8 mouse cellular contexts compared by ENCODE assay signal in genomic region chr6:34876835-34877156, GRCm38 (mm10). TPM values are rescaled to one million over a fixed set of nuclear protein-coding genes. Genes with fewer than 3 reads are reported as not detected.
A peak's percentile ranks its signal among the peaks of the same experiment; 100 is the strongest.
DNase-seq lines count a peak whose midpoint lies in the region; ATAC-seq and TF ChIP-seq lines count a peak whose summit lies in the region.

No protein-coding gene starts in this region.

- peak in 1 of 2 experiments; percentile 45; a peak in 2 of 4 replicates for TF ChIP-seq POLR2A in MEL (IDR thresholded peaks at IDR 0.05; ENCODE audit: control insufficient read depth in 1 of 2, insufficient read depth in 1 of 2, low read depth in 1 of 2, low read length in 2 of 2, poor library complexity in 1 of 2)

- H3K9ac ChIP-seq in heart, embryonic 11.5 days (ENCODE audit: low read depth, low read length), result peak overlapping the region; percentile 88
- H3K9ac ChIP-seq in MEL (ENCODE audit: control insufficient read depth, low read depth, low read length, poor library complexity, severe bottlenecking), result peak overlapping the region; percentile 92
- peak overlapping the region; percentile 83 for H3K9ac ChIP-seq in hindbrain, embryonic 13.5 days

- H3K79me2 ChIP-seq in MEL (ENCODE audit: control insufficient read depth, insufficient read depth, low read length, poor library complexity), result peaks cover 13% of the 10 kb centered on the region

- peak overlapping the region; percentile 69 for H3K4me3 ChIP-seq in heart, embryonic 11.5 days (ENCODE audit: low read depth, low read length)
- H3K4me3 ChIP-seq in MEL (ENCODE audit: control insufficient read depth in 1 of 2, insufficient read depth in 1 of 2, low read depth in 2 of 2, low read length in 2 of 2), result peak overlapping the region; percentile 70 to 80
- H3K4me3 ChIP-seq in hindbrain, embryonic 13.5 days, result peak overlapping the region; percentile 60
- H3K4me3 ChIP-seq in midbrain, embryonic 10.5 days, result peak overlapping the region; percentile 62

- peaks cover 40% of the 10 kb centered on the region for H3K4me1 ChIP-seq in heart, embryonic 11.5 days (ENCODE audit: control insufficient read depth, insufficient read depth, low read length)
- peaks cover 5 to 41% of the 10 kb centered on the region in 2 experiments; a peak in 3 of 4 replicates for H3K4me1 ChIP-seq in MEL (ENCODE audit: control insufficient read depth in 1 of 2, insufficient read depth in 2 of 2, low read length in 2 of 2)
- H3K4me1 ChIP-seq in hindbrain, embryonic 13.5 days (replicated peaks), result peaks cover 29% of the 10 kb centered on the region
- H3K4me1 ChIP-seq in midbrain, embryonic 10.5 days, result peaks cover 32% of the 10 kb centered on the region

- intact Hi-C loops in heart, postnatal 10 days (cut with DNase I), result loop anchor here (1.0 to 5.0 kb wide), 3 partner anchors 11 to 364 kb away; partner anchors contain the start of gene Cald1

- no peak for TF ChIP-seq RAD21 in MEL (IDR thresholded peaks at IDR 0.05; ENCODE audit: low read depth, low read length)

- 13% methylated on average over 2 of the region's 2 CpGs for WGBS in heart, embryonic 11.5 days (ENCODE audit: insufficient replicate concordance)
- 56% methylated on average over 2 of the region's 2 CpGs for WGBS in hindbrain, embryonic 13.5 days
- 60% methylated on average over 2 of the region's 2 CpGs for WGBS in midbrain, embryonic 10.5 days

- peak; percentile 27 to 53; a peak in 3 of 4 replicates for TF ChIP-seq EP300 in MEL (IDR thresholded peaks at IDR 0.05; ENCODE audit: low read depth in 1 of 2, low read length in 2 of 2)

- peak overlapping the region; percentile 88; the same call in 1 of the 2 replicates for H3K27ac ChIP-seq in heart, embryonic 11.5 days (ENCODE audit: low read depth, low read length)
- peak overlapping the region; percentile 98 for H3K27ac ChIP-seq in MEL (ENCODE audit: control insufficient read depth, low read depth, low read length)
- H3K27ac ChIP-seq in hindbrain, embryonic 13.5 days, result peak overlapping the region; percentile 90
- H3K27ac ChIP-seq in midbrain, embryonic 10.5 days (replicated peaks), result peak overlapping the region; percentile 89

- no peaks in the 10 kb centered on the region for H3K27me3 ChIP-seq in heart, embryonic 11.5 days (ENCODE audit: control insufficient read depth, insufficient read depth, low read length)
- H3K27me3 ChIP-seq in MEL (ENCODE audit: control insufficient read depth in 1 of 2, insufficient read depth in 2 of 2, low read length in 2 of 2), result no peaks in the 10 kb centered on the region
- no peaks in the 10 kb centered on the region for H3K27me3 ChIP-seq in hindbrain, embryonic 13.5 days
- no peaks in the 10 kb centered on the region for H3K27me3 ChIP-seq in midbrain, embryonic 10.5 days (ENCODE audit: low read depth, poor library complexity, severe bottlenecking)

- no peak for TF ChIP-seq CTCF in MEL (IDR thresholded peaks at IDR 0.05 in 2 of 3, conservative IDR thresholded peaks at IDR 0.05 in 1 of 3; ENCODE audit: control insufficient read depth in 1 of 3, insufficient read depth in 1 of 3, low read depth in 2 of 3, low read length in 3 of 3, poor library complexity in 1 of 3, severe bottlenecking in 1 of 3)

- DNase-seq in heart, postnatal 10 days, result no peak
- peak; percentile 80 for DNase-seq in MEL (ENCODE audit: low read depth, low spot score)
- DNase-seq in midbrain, embryonic 10.5 days (ENCODE audit: low spot score), result no peak
- no peak for DNase-seq in frontal cortex, postnatal 36 days (ENCODE audit: low spot score in 2 of 2)
- no peak for DNase-seq in right cerebral cortex, postnatal 25 days
- DNase-seq in ovary, adult 18-20 months (ENCODE audit: low spot score), result no peak

- ATAC-seq in heart, embryonic 11.5 days (replicated peaks; ENCODE audit: insufficient number of reproducible peaks, low FRiP score, low TSS enrichment), result 0 out of 2 replicates have a peak, but pooled peaks have one; percentile 44
- no peak for ATAC-seq in hindbrain, embryonic 13.5 days (ENCODE audit: low FRiP score)

- no peaks in the 10 kb centered on the region for H3K9me3 ChIP-seq in heart, embryonic 11.5 days (replicated peaks; ENCODE audit: control insufficient read depth, low read length)
- no peaks in the 10 kb centered on the region for H3K9me3 ChIP-seq in MEL (replicated peaks; ENCODE audit: insufficient read depth, low read length)
- H3K9me3 ChIP-seq in hindbrain, embryonic 13.5 days, result no peaks in the 10 kb centered on the region
- no peaks in the 10 kb centered on the region for H3K9me3 ChIP-seq in midbrain, embryonic 10.5 days (replicated peaks)

- peak overlapping the region; percentile 78 for H3K4me2 ChIP-seq in heart, embryonic 11.5 days
- peak overlapping the region; percentile 71 for H3K4me2 ChIP-seq in hindbrain, embryonic 13.5 days

- H3K36me3 ChIP-seq in heart, embryonic 11.5 days (ENCODE audit: control insufficient read depth, insufficient read depth, low read length), result no peaks in the 10 kb centered on the region; the same call in 1 of the 2 replicates
- peaks cover 0 to 15% of the 10 kb centered on the region in 2 experiments; a peak in 2 of 4 replicates for H3K36me3 ChIP-seq in MEL (ENCODE audit: control insufficient read depth in 1 of 2, insufficient read depth in 2 of 2, low read length in 2 of 2)
- peaks cover 12% of the 10 kb centered on the region for H3K36me3 ChIP-seq in hindbrain, embryonic 13.5 days
- H3K36me3 ChIP-seq in midbrain, embryonic 10.5 days, result peaks cover 49% of the 10 kb centered on the region

TF ChIP-seq in MEL, 35 proteins besides CTCF, POLR2A, EP300 and RAD21 (continues in another document):
- no peak for TF ChIP-seq E2F4 (IDR thresholded peaks at IDR 0.05; ENCODE audit: borderline replicate concordance, low read depth, low read length)
- no peak for TF ChIP-seq ZMIZ1 (IDR thresholded peaks at IDR 0.05; ENCODE audit: low read depth, low read length)
- no peak for TF ChIP-seq CHD2 (IDR thresholded peaks at IDR 0.05; ENCODE audit: low read length)
- TF ChIP-seq MAZ (IDR thresholded peaks at IDR 0.05; ENCODE audit: low read depth, low read length), result peak; percentile 54; the same call in 1 of the 2 replicates
- no peak for TF ChIP-seq HCFC1 (IDR thresholded peaks at IDR 0.05; ENCODE audit: low read depth, low read length)
- peak; percentile 47 for TF ChIP-seq SIN3A (IDR thresholded peaks at IDR 0.05; ENCODE audit: low read length)
- 0 out of 2 replicates have a peak, but pooled peaks have one; percentile 33 for TF ChIP-seq TCF12 (IDR thresholded peaks at IDR 0.05; ENCODE audit: low read depth, low read length)
- TF ChIP-seq RCOR1 (IDR thresholded peaks at IDR 0.05; ENCODE audit: low read depth, low read length), result 0 out of 2 replicates have a peak, but pooled peaks have one; percentile 9
- no peak for TF ChIP-seq UBTF (IDR thresholded peaks at IDR 0.05; ENCODE audit: borderline replicate concordance, insufficient read depth, low read depth, low read length)
- no peak for TF ChIP-seq MEF2A (IDR thresholded peaks at IDR 0.05; ENCODE audit: extremely low read depth, insufficient replicate concordance, low read depth, low read length, poor library complexity, severe bottlenecking)
- TF ChIP-seq SMC3 (IDR thresholded peaks at IDR 0.05; ENCODE audit: low read depth, low read length), result no peak
- peak; percentile 45; the same call in 1 of the 2 replicates for TF ChIP-seq NELFE (IDR thresholded peaks at IDR 0.05; ENCODE audit: low read depth, low read length)
- TF ChIP-seq ETS1 (IDR thresholded peaks at IDR 0.05; ENCODE audit: low read depth, low read length), result peak; percentile 40; the same call in 1 of the 2 replicates
- TF ChIP-seq TAL1 (IDR thresholded peaks at IDR 0.05; ENCODE audit: low read length), result no peak
- no peak for TF ChIP-seq MAFK (IDR thresholded peaks at IDR 0.05; ENCODE audit: borderline replicate concordance, low read depth, low read length)
- TF ChIP-seq POLR2AphosphoS2 (IDR thresholded peaks at IDR 0.05; ENCODE audit: low read length), result peak; percentile 62; the same call in 1 of the 2 replicates

RNA-seq across cellular contexts. Expression of gene Cyren, which starts 1.1 kb away (rescaled TPM):
- 10.2 and 11.2 TPM in 2 replicates for polyA plus RNA-seq in heart, embryonic 11.5 days (2014; fragmentation: Nextera tagmentation; extraction: Ambion mirVana)
- 1 to 10 TPM; 5.3 TPM for total RNA-seq in heart, postnatal 10 days (2021)
- total RNA-seq in MEL (2012; rRNA removed), result 9.4 and 10.1 TPM in 2 replicates
- polyA plus RNA-seq in MEL (2012; ENCODE audit: insufficient read depth in 1 of 2, insufficient read length in 2 of 2, low read depth in 1 of 2, low replicate concordance in 2 of 2, missing spikeins in 1 of 2), result 10 to 100 TPM in 1 of 2 experiments, not detected in 1; 15.9 TPM
- polyA plus RNA-seq in hindbrain, embryonic 13.5 days (2015; fragmentation: Nextera tagmentation; extraction: Ambion mirVana), result 10.1 and 11.2 TPM in 2 replicates
- polyA plus RNA-seq in midbrain, embryonic 10.5 days (2016; fragmentation: Nextera tagmentation; extraction: Ambion mirVana), result 17.0 and 17.7 TPM in 2 replicates

RNA-seq across cellular contexts. Expression of gene Tmem140, which starts 13.8 kb away (rescaled TPM):
- 0.39 and 0.62 TPM in 2 replicates for polyA plus RNA-seq in heart, embryonic 11.5 days (2014; fragmentation: Nextera tagmentation; extraction: Ambion mirVana)
- 10 to 100 TPM; 16.0 to 19.3 TPM for total RNA-seq in heart, postnatal 10 days (2021)
- total RNA-seq in MEL (2012; rRNA removed), result 2.5 TPM in 2 replicates
- 1 to 10 TPM in 1 of 2 experiments, not detected in 1; 4.0 TPM for polyA plus RNA-seq in MEL (2012; ENCODE audit: insufficient read depth in 1 of 2, insufficient read length in 2 of 2, low read depth in 1 of 2, low replicate concordance in 2 of 2, missing spikeins in 1 of 2)
- 1.3 and 1.6 TPM in 2 replicates for polyA plus RNA-seq in hindbrain, embryonic 13.5 days (2015; fragmentation: Nextera tagmentation; extraction: Ambion mirVana)
- polyA plus RNA-seq in midbrain, embryonic 10.5 days (2016; fragmentation: Nextera tagmentation; extraction: Ambion mirVana), result 1.9 and 2.1 TPM in 2 replicates

RNA-seq across cellular contexts. Expression of gene Wdr91, which starts 33.9 kb away (rescaled TPM):
- 12.4 and 13.0 TPM in 2 replicates for polyA plus RNA-seq in heart, embryonic 11.5 days (2014; fragmentation: Nextera tagmentation; extraction: Ambion mirVana)
- 10 to 100 TPM; 18.3 to 20.7 TPM for total RNA-seq in heart, postnatal 10 days (2021)
- total RNA-seq in MEL (2012; rRNA removed), result 11.7 and 13.7 TPM in 2 replicates
- polyA plus RNA-seq in MEL (2012; ENCODE audit: insufficient read depth in 1 of 2, insufficient read length in 2 of 2, low read depth in 1 of 2, low replicate concordance in 2 of 2, missing spikeins in 1 of 2), result 10 to 100 TPM in 1 of 2 experiments, not detected in 1; 24.1 TPM
- 12.5 and 14.5 TPM in 2 replicates for polyA plus RNA-seq in hindbrain, embryonic 13.5 days (2015; fragmentation: Nextera tagmentation; extraction: Ambion mirVana)
- polyA plus RNA-seq in midbrain, embryonic 10.5 days (2016; fragmentation: Nextera tagmentation; extraction: Ambion mirVana), result 11.4 and 13.0 TPM in 2 replicates

RNA-seq across cellular contexts. Expression of gene Stra8, which starts 43.2 kb away (rescaled TPM):
- polyA plus RNA-seq in heart, embryonic 11.5 days (2014; fragmentation: Nextera tagmentation; extraction: Ambion mirVana), result not detected in 2 replicates
- total RNA-seq in heart, postnatal 10 days (2021), result not detected
- total RNA-seq in MEL (2012; rRNA removed), result not detected in 2 replicates
- polyA plus RNA-seq in MEL (2012; ENCODE audit: insufficient read depth in 1 of 2, insufficient read length in 2 of 2, low read depth in 1 of 2, low replicate concordance in 2 of 2, missing spikeins in 1 of 2), result not detected
- polyA plus RNA-seq in hindbrain, embryonic 13.5 days (2015; fragmentation: Nextera tagmentation; extraction: Ambion mirVana), result not detected in 2 replicates
- not detected in 2 replicates for polyA plus RNA-seq in midbrain, embryonic 10.5 days (2016; fragmentation: Nextera tagmentation; extraction: Ambion mirVana)
